Mouse (Mus musculus): ENCODE data around the gene Gm20716.
"Not testable (repeated sequence)": the region's sequence is repeated elsewhere in the genome, so short reads cannot be mapped to it uniquely, and the experiment has no call there.

Gm20716 gene

GRCm38 (mm10) chr2:168161514-168161971 lies 68.6 kb downstream of the Gm20716 start:
- DNase-seq: peak; percentile 68

GRCm38 (mm10) chr2:168160370-168160930 lies 69.7 kb downstream of the Gm20716 start:
- no peak for DNase-seq

DNA sequence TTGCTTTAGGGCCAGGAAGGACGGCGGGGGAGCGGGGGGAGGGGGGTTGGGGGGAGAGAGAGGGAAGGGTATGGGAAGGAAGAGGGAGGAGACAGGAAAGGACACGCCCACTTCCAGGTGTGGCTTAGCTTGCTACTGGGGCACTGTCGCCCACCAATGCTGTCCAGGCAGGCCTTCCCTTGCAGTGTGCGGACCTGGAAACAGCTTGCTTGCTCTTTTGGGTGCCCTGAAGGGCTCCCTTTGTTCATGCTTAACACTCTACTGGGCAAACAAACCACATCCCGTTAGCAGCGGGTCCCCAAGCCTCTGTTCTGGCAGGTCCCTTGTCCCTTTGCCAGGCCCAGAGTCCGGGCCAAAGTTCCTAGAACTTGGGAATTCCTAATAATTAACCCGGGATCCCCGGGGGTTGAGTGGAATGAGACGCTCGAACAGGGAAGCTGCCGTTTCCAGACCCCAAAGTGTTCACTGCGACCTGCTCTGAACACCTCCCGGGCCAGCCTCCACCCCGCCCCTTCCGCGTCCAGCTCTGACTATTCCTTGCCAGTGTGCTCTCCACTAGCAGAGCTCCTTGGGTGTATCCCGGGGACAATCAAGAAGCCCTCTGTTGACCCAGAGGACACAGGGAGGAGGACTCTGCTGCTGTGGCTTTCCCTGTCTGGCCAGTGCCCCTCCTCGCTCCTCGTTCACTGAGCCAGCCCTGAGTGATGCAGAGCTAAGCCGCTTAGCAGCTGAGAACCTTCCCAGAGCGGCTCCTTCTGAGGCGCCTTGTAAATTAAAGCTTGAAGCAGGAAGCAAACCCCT lies 71.1 kb downstream of the Gm20716 start:
- peak; percentile 76 for DNase-seq

DNA sequence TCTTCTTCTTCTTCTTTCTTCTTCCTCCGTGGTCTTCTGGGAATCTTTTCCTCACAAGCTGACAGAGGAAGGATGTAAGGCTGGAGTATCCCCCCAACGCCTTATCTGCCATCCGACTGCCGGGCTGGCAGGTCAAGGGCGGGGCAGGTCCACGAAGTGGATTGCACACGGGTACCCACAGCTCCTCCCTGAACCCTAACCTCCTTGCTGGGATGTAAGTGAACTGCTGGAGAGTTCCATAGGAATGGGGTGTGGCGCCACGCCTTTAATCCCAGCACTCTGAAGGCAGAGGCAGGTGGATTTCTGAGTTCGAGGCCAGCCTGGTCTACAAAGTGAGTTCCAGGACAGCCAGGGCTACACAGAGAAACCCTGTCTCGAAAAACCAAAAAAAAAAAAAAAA lies 72.2 kb downstream of the Gm20716 start:
- DNase-seq: not testable (repeated sequence)

DNA sequence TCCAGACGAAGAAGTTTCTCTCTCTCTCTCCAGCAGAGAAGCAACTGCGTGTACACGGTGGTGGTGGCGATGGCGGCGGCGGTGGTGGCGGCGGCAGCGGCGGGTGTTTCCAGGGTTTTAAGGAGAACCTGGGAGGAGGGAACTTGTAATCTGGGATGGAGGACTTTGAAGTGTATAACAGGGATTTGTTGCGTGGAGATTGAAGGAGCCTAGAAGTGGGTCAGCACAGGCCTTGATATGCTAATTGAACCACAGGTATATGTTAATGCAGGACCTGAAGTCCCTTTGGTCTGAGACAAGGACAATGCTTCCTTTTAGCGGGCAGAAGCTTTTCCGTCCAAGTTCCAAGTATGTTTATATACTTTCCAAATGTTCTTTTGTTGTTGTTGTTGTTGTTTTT lies 73.8 kb downstream of the Gm20716 start:
- DNase-seq: no peak

- DNase-seq: no peak
Measured at GRCm38 (mm10) chr2:168155666-168156065, 74.5 kb downstream of the Gm20716 start.

DNA sequence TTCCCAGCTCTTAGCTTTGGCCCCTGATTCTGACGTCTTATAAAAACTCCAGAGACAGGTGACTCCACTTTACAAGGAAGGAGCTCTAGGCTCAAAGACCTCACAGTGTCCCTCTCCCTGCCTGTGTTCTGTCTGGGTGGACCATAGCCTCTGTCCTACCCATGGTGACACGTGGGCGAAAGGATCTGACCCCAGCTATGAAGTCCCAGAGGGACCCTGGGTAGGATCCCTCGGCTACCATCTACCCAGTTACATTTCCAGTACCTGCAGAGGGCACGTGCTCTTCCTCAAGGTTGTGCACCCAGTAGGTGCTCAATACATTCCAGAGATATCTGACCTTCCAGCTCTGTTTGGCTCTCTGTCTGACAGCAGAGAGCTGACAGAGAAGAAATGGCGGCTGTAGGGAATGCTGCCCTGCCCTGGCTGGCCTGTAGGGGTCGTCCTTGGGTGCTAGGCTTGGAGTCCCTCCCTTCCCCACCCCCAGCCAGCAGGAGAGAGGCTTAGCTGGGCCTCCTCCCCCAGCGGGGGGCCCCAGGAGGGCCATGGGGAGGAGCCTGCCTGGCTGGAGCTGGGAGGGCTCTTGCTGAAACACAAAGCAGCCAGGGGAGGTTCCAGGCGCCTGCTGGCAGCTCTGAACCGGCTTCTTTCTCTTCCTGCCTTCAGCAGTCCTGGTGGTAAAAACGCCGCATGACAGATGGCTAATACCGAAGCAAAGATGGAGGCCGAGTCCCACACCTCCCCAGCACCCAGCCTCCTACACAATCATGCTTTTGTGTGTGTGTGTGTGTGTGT lies 75.9 kb downstream of the Gm20716 start:
- peak; percentile 98 for DNase-seq

- DNase-seq: no peak
Measured at GRCm38 (mm10) chr2:168149241-168149640, 80.9 kb downstream of the Gm20716 start.

DNA sequence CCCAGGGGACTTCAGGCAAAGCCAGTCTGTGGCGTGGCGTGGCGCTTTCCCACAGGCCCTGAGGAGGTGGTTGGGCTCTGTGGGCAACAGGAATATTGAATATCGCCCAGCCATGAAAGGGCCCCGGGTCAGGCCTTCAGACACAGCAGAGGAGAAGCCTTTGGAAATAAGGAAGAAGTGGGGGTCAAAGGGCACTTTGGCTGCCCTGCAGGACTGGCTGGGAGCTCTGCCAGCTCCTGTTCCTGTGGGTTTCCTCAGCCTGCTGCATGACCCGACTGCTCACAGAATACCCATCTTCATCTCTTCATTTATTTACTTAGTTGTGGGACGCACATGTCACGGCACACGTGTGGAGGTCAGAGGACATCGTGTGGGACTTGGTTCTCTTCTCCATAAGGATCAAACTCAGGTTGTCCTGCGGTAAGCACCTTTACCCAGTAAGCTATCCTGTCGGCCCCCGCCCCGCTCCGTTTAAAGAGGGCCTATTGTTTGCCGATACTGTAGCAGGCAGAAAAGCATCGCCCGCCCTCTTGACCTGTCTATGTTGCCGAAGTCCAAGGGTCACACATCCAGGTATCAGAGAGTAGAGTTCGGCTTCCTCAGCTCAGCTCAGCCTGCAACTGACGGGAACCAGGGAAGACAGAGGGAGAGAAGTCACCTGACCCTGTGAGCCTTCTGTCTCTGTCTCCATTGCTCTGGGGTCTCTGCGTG lies 82.3 kb downstream of the Gm20716 start:
- no peak for DNase-seq

DNA sequence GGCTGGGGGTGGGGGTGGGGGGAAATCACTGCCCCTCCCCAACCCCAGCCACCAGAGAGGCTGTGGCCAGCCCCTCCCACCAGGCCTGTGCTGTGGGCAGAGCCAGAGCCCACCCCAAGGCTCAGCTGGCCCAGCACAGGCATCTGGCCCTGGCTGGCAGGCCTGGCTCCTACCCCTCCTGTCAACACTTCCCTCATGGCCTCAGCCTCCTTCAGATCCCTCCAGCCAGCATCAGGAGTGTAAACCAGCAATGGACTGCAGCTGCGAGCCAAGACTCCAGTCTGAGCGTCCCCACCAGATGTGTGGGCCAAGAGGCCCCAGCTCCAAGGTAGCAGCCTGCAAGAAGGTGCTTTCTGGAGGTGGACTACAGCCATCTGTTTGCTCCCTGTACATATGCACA lies 84.7 kb downstream of the Gm20716 start:
- DNase-seq: no peak

- DNase-seq: peak; percentile 46
Measured at GRCm38 (mm10) chr2:168143794-168144193, 86.4 kb downstream of the Gm20716 start.

DNA sequence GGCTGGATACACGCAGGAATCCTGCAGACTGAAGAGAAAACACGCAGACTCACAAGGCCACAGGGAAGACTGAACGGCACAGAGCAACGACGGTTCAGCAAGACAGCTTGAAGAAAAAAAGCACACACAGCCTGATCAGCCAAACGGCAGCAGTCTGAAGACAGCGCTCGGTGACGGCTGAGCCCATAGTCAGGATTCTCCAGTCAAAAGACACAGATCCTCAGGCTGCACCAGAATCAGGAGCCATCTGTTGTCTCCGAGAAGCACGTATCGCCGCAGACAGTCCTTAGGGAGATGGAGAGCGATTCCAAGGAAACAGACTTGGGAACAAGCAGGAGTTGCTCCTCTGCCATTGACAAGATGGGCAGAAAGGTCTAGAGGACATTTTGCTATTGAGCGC lies 93.0 kb downstream of the Gm20716 start:
- no peak for DNase-seq

Data from retina, postnatal 1 day (tissue).